Mouse (Mus musculus) embryo, embryonic 11.5 days (tissue): ENCODE results near the gene Snx33.

Experiments
- DNase-seq: peaks from one replicate; pipeline ENCODE4 v3.0.0-alpha.2; 2012; ENCODE audit warnings: low read depth, low spot score

Snx33 gene

GRCm38 (mm10) chr9:56890522-56891250 is 37.5 kb downstream of the Snx33 start:
- DNase-seq: no peak

- peak; percentile 74 for DNase-seq
Observed at GRCm38 (mm10) chr9:56889817-56890216, 38.4 kb downstream of the Snx33 start.

- no peak for DNase-seq
Observed at GRCm38 (mm10) chr9:56887581-56887980, 40.6 kb downstream of the Snx33 start.

- DNase-seq: no peak
Observed at GRCm38 (mm10) chr9:56886601-56887000, 41.6 kb downstream of the Snx33 start.

GRCm38 (mm10) chr9:56886113-56886512 is 42.1 kb downstream of the Snx33 start:
- DNase-seq: no peak

- DNase-seq: no peak
Observed at GRCm38 (mm10) chr9:56884328-56884727, 43.8 kb downstream of the Snx33 start.

- DNase-seq: no peak
Observed at GRCm38 (mm10) chr9:56883470-56883869, 44.7 kb downstream of the Snx33 start.

GRCm38 (mm10) chr9:56882818-56883217 is 45.4 kb downstream of the Snx33 start:
- DNase-seq: no peak

GRCm38 (mm10) chr9:56882283-56882682 is 45.9 kb downstream of the Snx33 start:
- no peak for DNase-seq

- DNase-seq: no peak
Observed at GRCm38 (mm10) chr9:56881539-56882082, 46.6 kb downstream of the Snx33 start.

- DNase-seq: no peak
Observed at GRCm38 (mm10) chr9:56880790-56881189, 47.4 kb downstream of the Snx33 start.

GRCm38 (mm10) chr9:56877284-56877683 is 50.9 kb downstream of the Snx33 start:
- DNase-seq: no peak

GRCm38 (mm10) chr9:56876784-56877183 is 51.4 kb downstream of the Snx33 start:
- no peak for DNase-seq

GRCm38 (mm10) chr9:56873097-56873496 is 55.1 kb downstream of the Snx33 start:
- no peak for DNase-seq

GRCm38 (mm10) chr9:56872105-56872903 is 55.9 kb downstream of the Snx33 start:
- DNase-seq: no peak

- no peak for DNase-seq
Observed at GRCm38 (mm10) chr9:56871191-56871590, 57.0 kb downstream of the Snx33 start.

GRCm38 (mm10) chr9:56870778-56871177 is 57.4 kb downstream of the Snx33 start:
- DNase-seq: no peak

GRCm38 (mm10) chr9:56869552-56869951 is 58.6 kb downstream of the Snx33 start:
- DNase-seq: no peak

- DNase-seq: no peak
Observed at GRCm38 (mm10) chr9:56868292-56868691, 59.9 kb downstream of the Snx33 start.
